Mouse (Mus musculus): ENCODE results near the gene Rd3l. TPM values are rescaled to one million over a fixed set of nuclear protein-coding genes. Genes with fewer than 3 reads are reported as not detected.
A peak's percentile ranks its signal among the peaks of the same experiment; 100 is the strongest.

Gene Rd3l
- not detected in 2 replicates for polyA plus RNA-seq (2014; fragmentation: Nextera tagmentation; extraction: Ambion mirVana)

DNA sequence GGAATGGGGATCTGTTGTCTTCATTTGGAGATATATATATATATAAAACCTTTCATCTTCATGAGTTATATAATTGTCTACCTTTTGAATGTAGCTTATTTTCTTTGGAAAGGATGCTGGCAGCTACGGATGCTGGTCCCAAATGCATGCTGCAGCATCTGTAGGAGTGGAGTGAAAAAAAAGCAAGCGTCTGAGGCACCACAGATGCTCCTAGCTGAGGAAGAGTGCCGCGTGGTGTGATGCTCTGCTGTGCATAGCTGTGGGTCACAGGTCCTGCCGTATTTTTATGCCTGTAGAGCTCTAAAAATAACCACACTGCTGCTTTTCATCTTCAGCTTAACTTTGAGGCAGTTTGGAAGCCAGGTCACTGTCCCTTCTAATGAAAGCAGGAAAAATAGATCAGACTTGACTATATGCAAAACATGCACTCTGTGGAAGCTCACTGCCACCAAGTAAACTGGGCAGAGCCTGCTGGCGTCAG, at the start of gene Rd3l:
Gene Rd3l, minus strand, starts transcription at position 431 of the 481 bp plus-strand sequence.
- no peak within 1 kb of the TSS for H3K4me3 ChIP-seq (replicated peaks; ENCODE audit: low read length)
- peaks cover 8% of the 10 kb centered on the region; the same call in 1 of the 2 replicates for H3K4me1 ChIP-seq (replicated peaks; ENCODE audit: control insufficient read depth, insufficient read depth, low read length)
- H3K36me3 ChIP-seq (replicated peaks; ENCODE audit: control insufficient read depth, insufficient read depth) = no peaks in the 10 kb centered on the region
- no peak for ATAC-seq (ENCODE audit: low FRiP score)
- no peak within 1 kb of the TSS for H3K4me2 ChIP-seq (replicated peaks)
- no peak within 1 kb of the TSS for H3K9ac ChIP-seq
- DNase-seq (ENCODE audit: low spot score) = no peak
- WGBS = 76% methylated on average over 6 of the region's 6 CpGs
- H3K9me3 ChIP-seq (ENCODE audit: control insufficient read depth, low read length) = no peaks in the 10 kb centered on the region
- H3K27me3 ChIP-seq (ENCODE audit: control insufficient read depth, insufficient read depth, low read length) = no peaks in the 10 kb centered on the region
- H3K27ac ChIP-seq = no peak within 1 kb of the TSS

DNA sequence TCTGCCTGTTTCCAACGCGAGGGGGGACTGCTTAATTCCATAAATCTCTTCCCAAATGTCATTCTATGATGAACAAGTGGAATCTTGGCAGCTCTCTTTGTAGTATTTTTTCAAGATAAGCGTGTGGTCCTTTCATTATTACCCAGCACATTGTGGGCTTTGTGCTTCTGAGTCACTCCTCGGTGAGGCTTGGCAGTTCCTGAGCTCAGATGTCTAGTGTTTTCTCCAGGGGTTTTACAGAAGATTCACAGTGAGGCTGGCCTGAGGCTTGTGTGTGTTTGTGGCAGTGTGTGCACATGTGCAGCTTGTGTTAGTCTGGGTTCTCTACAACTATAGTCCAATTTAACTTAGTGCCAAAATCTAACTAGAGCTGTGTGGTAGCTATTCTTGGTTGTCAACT, 46.3 kb upstream of the Rd3l start:
- Histone ChIP-seq H3K27ac (no peak overlapping the region), H3K9ac (no peak overlapping the region), H3K27me3 (ENCODE audit: control insufficient read depth, insufficient read depth, low read length) (no peaks in the 10 kb centered on the region), H3K9me3 (ENCODE audit: control insufficient read depth, low read length) (no peaks in the 10 kb centered on the region), H3K4me2 (replicated peaks) (no peak overlapping the region), H3K4me3 (replicated peaks; ENCODE audit: low read length) (no peak overlapping the region), H3K4me1 (replicated peaks; ENCODE audit: control insufficient read depth, insufficient read depth, low read length) (no peaks in the 10 kb centered on the region), H3K36me3 (replicated peaks; ENCODE audit: control insufficient read depth, insufficient read depth) (no peaks in the 10 kb centered on the region)
- ATAC-seq (ENCODE audit: low FRiP score) = no peak
- DNase-seq (ENCODE audit: low spot score) = no peak
- WGBS = 67% methylated on average over 4 of the region's 4 CpGs

- Histone ChIP-seq H3K4me3 (replicated peaks; ENCODE audit: low read length) (no peak overlapping the region), H3K36me3 (replicated peaks; ENCODE audit: control insufficient read depth, insufficient read depth) (no peaks in the 10 kb centered on the region), H3K4me2 (replicated peaks) (no peak overlapping the region), H3K27ac (no peak overlapping the region), H3K27me3 (ENCODE audit: control insufficient read depth, insufficient read depth, low read length) (no peaks in the 10 kb centered on the region), H3K4me1 (replicated peaks; ENCODE audit: control insufficient read depth, insufficient read depth, low read length) (no peaks in the 10 kb centered on the region), H3K9ac (no peak overlapping the region), H3K9me3 (ENCODE audit: control insufficient read depth, low read length) (peaks cover 4% of the 10 kb centered on the region; the same call in 1 of the 2 replicates)
- WGBS = 83% methylated on average over 14 of the region's 14 CpGs
- ATAC-seq (ENCODE audit: low FRiP score) (no peak), DNase-seq (ENCODE audit: low spot score) (no peak)
These were observed 45.0 kb upstream of the Rd3l start for GRCm38 (mm10) chr12:112025907-112026645.

- Histone ChIP-seq H3K27me3 (ENCODE audit: control insufficient read depth, insufficient read depth, low read length) (no peaks in the 10 kb centered on the region), H3K4me1 (replicated peaks; ENCODE audit: control insufficient read depth, insufficient read depth, low read length) (no peaks in the 10 kb centered on the region), H3K36me3 (replicated peaks; ENCODE audit: control insufficient read depth, insufficient read depth) (no peaks in the 10 kb centered on the region), H3K27ac (no peak overlapping the region), H3K9ac (no peak overlapping the region), H3K4me2 (replicated peaks) (no peak overlapping the region), H3K4me3 (replicated peaks; ENCODE audit: low read length) (no peak overlapping the region), H3K9me3 (ENCODE audit: control insufficient read depth, low read length) (peaks cover 4% of the 10 kb centered on the region; the same call in 1 of the 2 replicates)
- ATAC-seq (ENCODE audit: low FRiP score) (no peak), DNase-seq (ENCODE audit: low spot score) (no peak)
- 87% methylated on average over 13 of the region's 13 CpGs for WGBS
These were observed 44.3 kb upstream of the Rd3l start for GRCm38 (mm10) chr12:112025457-112025856.

GRCm38 (mm10) chr12:112024581-112025310, 43.6 kb upstream of the Rd3l start:
- Histone ChIP-seq H3K4me1 (replicated peaks; ENCODE audit: control insufficient read depth, insufficient read depth, low read length) (no peaks in the 10 kb centered on the region), H3K9ac (no peak overlapping the region), H3K4me3 (replicated peaks; ENCODE audit: low read length) (no peak overlapping the region), H3K27ac (no peak overlapping the region), H3K27me3 (ENCODE audit: control insufficient read depth, insufficient read depth, low read length) (no peaks in the 10 kb centered on the region), H3K36me3 (replicated peaks; ENCODE audit: control insufficient read depth, insufficient read depth) (no peaks in the 10 kb centered on the region), H3K4me2 (replicated peaks) (no peak overlapping the region), H3K9me3 (ENCODE audit: control insufficient read depth, low read length) (peaks cover 4% of the 10 kb centered on the region; the same call in 1 of the 2 replicates)
- no peak for DNase-seq (ENCODE audit: low spot score)
- 75% methylated on average over 17 of the region's 17 CpGs for WGBS
- no peak for ATAC-seq (ENCODE audit: low FRiP score)

- Histone ChIP-seq H3K4me2 (replicated peaks) (no peak overlapping the region), H3K4me1 (replicated peaks; ENCODE audit: control insufficient read depth, insufficient read depth, low read length) (no peaks in the 10 kb centered on the region), H3K27me3 (ENCODE audit: control insufficient read depth, insufficient read depth, low read length) (no peaks in the 10 kb centered on the region), H3K4me3 (replicated peaks; ENCODE audit: low read length) (no peak overlapping the region), H3K9me3 (ENCODE audit: control insufficient read depth, low read length) (peaks cover 4% of the 10 kb centered on the region; the same call in 1 of the 2 replicates), H3K27ac (no peak overlapping the region), H3K9ac (no peak overlapping the region), H3K36me3 (replicated peaks; ENCODE audit: control insufficient read depth, insufficient read depth) (no peaks in the 10 kb centered on the region)
- DNase-seq (ENCODE audit: low spot score) (no peak), ATAC-seq (ENCODE audit: low FRiP score) (no peak)
- WGBS = 86% methylated on average over 2 of the region's 2 CpGs
These were observed 42.2 kb upstream of the Rd3l start for GRCm38 (mm10) chr12:112023306-112023705.

DNA sequence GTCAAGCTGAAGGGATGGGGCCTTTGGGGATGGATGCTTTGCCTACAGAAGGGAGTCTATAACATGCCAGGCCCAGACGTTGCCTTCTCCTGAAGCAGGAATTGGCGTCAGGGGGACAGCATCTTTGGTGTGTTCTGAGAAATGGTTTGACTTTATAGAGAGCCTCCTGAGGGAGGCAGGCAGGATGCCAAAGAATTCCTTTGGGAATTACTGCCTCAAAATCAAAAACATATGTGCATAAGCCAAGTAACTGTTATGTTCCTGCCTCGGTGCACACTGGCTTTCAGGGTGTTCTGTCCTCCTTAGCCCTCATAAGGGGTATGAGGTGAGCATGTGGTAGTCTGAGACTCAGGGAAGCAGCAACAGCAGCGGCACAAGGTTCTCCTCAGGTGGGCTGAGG, 35.2 kb upstream of the Rd3l start:
- Histone ChIP-seq H3K4me3 (replicated peaks; ENCODE audit: low read length) (no peak overlapping the region), H3K4me1 (replicated peaks; ENCODE audit: control insufficient read depth, insufficient read depth, low read length) (peaks cover 10% of the 10 kb centered on the region; the same call in 1 of the 2 replicates), H3K36me3 (replicated peaks; ENCODE audit: control insufficient read depth, insufficient read depth) (no peaks in the 10 kb centered on the region), H3K27me3 (ENCODE audit: control insufficient read depth, insufficient read depth, low read length) (no peaks in the 10 kb centered on the region), H3K27ac (no peak overlapping the region), H3K4me2 (replicated peaks) (no peak overlapping the region), H3K9me3 (ENCODE audit: control insufficient read depth, low read length) (0 out of 2 replicates have a peak, but pooled peaks cover 4% of the 10 kb centered on the region), H3K9ac (no peak overlapping the region)
- DNase-seq (ENCODE audit: low spot score) (no peak), ATAC-seq (ENCODE audit: low FRiP score) (no peak)
- 72% methylated on average over 4 of the region's 4 CpGs for WGBS

DNA sequence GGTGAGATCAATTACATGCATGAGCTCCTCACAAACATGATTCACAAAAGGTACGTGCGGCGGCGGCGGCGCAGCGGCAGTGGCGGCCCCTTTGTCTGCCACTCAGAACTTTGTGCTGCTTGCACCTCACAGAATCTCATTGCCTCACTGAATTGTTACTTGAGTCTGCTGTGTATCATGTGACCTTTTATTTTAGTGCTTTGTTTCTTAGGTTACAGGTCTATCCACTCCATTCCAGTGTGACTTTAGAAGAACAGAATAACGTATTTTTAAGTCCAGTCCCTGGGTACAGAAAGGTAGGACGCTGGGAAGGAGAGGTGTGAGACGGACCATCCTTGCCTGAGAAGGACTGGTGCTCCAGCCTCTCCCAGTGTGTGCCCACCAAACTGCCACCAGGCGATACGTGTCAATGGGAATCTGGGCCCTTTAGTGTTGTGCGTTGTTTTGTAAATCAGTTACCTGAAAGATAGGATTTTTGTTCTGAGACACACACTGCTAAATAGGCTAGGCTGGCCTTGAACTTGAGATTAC, 32.2 kb upstream of the Rd3l start:
- 10% methylated on average over 14 of the region's 14 CpGs for WGBS
- H3K9ac ChIP-seq = peak overlapping the region; percentile 45
- ATAC-seq (ENCODE audit: low FRiP score) = no peak
- no peaks in the 10 kb centered on the region for H3K36me3 ChIP-seq (replicated peaks; ENCODE audit: control insufficient read depth, insufficient read depth)
- H3K27me3 ChIP-seq (ENCODE audit: control insufficient read depth, insufficient read depth, low read length) = no peaks in the 10 kb centered on the region
- peak overlapping the region; percentile 47 for H3K4me2 ChIP-seq (replicated peaks)
- DNase-seq (ENCODE audit: low spot score) = no peak
- 0 out of 2 replicates have a peak overlapping the region, but pooled peaks have one; percentile 9 for H3K27ac ChIP-seq
- 0 out of 2 replicates have a peak, but pooled peaks cover 4% of the 10 kb centered on the region for H3K9me3 ChIP-seq (ENCODE audit: control insufficient read depth, low read length)
- peaks cover 10% of the 10 kb centered on the region; the same call in 1 of the 2 replicates for H3K4me1 ChIP-seq (replicated peaks; ENCODE audit: control insufficient read depth, insufficient read depth, low read length)
- no peak overlapping the region; the same call in 1 of the 2 replicates for H3K4me3 ChIP-seq (replicated peaks; ENCODE audit: low read length)

Measured in hindbrain, embryonic 14.5 days (tissue).